Mouse (Mus musculus) central nervous system, embryonic 18 days (tissue): ENCODE data around the gene Txlna. TPM values are rescaled to one million over a fixed set of nuclear protein-coding genes. Genes with fewer than 3 reads are reported as not detected.

ENCODE experiments used
- polyA plus RNA-seq: library from polyadenylated mRNA; depleted of rRNA; stranded (reverse); fragments of >200 nt; gene quantifications from 2 replicates; pipeline ENCODE4 v1.2.3, GENCODE M21; 2012; rRNA removed

Gene Txlna
- polyA plus RNA-seq: 41.8 and 43.0 TPM in 2 replicates

DNA sequence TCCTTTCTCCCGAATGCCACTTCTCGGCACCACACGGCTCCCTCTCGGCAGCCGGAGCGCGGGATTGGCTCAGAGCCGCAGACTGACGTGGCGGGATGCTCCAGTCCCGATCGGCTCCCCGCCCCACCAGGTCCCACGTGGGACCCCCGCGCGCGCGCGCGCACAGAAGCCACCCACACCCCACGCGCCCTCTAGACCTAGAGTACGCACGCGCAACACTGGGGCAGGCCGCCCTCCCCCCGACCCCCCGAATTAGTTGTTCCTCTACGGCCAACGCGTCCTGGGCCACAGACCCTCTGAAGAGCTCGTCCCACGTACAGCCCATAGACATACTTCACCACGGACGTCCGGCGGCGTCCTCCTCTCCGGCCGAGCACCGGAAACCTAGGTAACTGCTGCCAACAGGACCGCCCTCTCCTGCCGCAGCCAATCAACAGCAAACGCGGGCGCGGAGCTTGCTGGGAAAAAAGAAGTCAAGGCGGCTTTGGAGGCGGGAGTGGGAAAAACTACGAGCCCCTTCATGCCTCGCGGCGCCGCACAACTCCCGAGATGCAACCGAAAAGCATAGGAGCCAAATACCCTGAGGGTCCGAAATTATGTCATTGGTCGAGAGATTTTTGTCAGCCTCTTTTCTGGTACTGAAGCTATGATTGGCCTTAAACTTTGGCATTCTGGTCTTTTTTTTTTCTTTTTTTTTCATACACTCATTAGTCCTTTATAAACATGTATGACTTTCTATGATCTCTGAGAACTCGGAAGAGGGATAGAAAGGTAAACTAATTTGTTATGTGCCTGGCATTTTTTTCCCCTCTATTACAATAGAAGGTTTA is at the start of gene Txlna:
Txlna (minus strand) TSS at position 428 of the 830 bp plus-strand sequence.

DNA sequence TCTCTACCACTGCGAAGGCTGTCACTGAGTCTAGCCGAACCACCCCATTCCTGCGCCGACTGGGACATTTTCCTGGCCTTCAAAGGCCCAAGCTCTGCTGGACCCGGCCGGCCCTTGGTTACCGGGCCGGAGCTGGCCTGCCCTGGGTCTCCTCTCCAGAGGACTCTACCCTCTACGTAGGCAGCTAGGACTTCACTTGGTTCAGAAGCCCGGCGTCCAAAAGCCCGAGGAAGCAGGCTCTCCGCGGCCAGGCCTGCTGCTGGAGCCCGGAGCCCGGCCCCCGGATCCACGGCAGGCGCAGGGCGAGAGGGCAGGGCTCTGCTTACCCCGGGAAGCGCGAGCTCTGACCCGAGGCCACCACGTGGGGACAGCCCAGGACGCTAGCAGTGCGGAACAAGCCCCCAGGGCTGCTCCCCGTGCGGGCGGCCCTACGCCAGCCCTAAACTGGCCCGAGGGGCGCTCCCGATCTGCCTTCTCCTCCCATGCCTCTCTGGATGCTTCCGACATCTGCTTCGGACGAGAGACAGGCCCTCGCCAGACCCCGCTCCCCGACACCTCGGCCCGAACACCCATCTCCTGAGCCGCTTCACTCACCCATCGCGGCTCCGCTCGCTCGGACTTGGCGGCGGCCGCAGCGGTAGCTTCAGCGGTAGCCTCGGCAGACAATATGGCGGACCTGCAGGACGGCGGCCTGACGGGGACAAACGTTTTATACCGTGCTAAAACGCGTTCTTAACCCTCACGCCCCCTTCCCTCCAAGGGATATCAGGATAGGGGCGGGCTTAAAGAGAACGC is 31.4 kb upstream of the Txlna start, which contains the start of gene Kpna6:
Kpna6 (minus strand) TSS at position 685 of the 795 bp plus-strand sequence.

DNA sequence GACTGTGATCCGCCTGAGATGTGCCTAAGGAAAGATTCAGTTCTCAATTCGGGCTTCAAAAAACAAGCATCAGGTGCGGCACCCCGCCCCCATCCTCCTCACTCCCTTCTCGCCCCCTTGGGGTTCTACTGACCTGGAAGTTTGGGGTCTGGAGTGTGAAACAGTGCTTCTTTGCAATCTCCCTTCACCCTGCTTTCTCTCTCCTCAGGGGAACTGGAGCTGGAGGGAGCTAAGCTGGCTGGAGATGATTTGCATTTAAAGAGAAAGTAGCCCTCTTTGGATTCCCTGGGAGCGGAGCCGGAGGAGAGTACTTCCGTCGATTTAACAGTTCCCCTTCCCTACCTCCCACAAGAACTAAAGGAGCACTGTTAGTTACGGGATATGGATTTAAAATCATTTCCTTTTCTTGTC is 17.2 kb downstream of the Txlna start, which contains the start of gene Ccdc28b:
Ccdc28b (minus strand) TSS at position 267 of the 411 bp plus-strand sequence.

GRCm38 (mm10) chr4:129618786-129619691 is 21.8 kb downstream of the Txlna start, which contains the start of gene Iqcc:
Iqcc (minus strand) TSS chr4:129619099.

DNA sequence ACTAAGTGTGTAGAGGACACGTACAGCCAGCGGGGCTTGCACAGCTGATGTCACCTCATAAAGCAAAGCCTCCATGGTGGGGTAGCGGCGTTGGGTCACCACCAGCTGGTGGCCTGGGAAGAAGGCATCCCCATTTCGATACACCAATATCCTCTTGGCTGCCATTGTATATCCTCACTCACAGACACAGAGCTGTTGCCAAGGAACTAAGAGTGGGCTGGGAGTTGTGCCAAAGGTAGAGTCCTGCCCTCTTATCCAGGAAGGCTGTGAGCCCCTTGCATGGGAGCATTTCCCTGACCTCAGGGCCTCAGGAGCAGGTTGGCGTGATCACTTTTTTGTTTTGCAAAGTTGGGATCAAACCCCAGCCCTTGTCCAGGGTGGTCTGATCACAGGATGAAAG is 26.8 kb downstream of the Txlna start, which contains the start of gene Dcdc2b:
Dcdc2b (minus strand) TSS at position 165 of the 400 bp plus-strand sequence.

GRCm38 (mm10) chr4:129600233-129601158 is 40.4 kb downstream of the Txlna start, which contains the start of the genes Eif3i and Tmem234:
Eif3i (minus strand) TSS chr4:129600648.
Tmem234 (plus strand) TSS chr4:129600668.

DNA sequence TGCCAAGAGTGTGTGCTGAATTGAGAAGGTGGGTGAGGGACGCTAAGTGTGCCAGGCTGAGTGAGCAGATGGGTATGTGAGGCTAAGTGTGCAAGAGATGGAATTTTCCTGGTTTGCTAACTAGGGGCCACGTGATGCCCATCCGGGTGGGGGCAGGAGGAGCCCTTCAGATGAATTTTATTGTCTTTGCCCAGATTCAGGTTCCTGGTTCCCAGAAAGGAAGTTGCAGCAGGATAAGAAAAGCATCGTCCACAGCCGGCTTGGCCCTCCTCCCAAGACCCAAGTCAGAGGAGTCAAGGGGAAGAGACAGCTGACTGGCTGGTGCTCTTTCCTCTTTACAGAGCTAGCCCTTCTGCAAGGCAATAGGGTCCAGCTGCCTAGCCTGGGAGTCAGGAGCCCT is 62.4 kb downstream of the Txlna start, which contains the start of gene Fam167b:
Fam167b (minus strand) TSS at position 84 of the 400 bp plus-strand sequence.

Other genes with a start within 250 kb of the Txlna start
- gene Zbtb8b, start 200.2 kb downstream of the Txlna start, polyA plus RNA-seq: 6.8 and 6.9 TPM in 2 replicates
- 16.2 and 21.8 TPM in 2 replicates for gene Bsdc1, start 179.5 kb downstream of the Txlna start, polyA plus RNA-seq
- gene Tssk3, start 150.0 kb downstream of the Txlna start, polyA plus RNA-seq: 0.41 and 0.62 TPM in 2 replicates
- gene Fam229a, start 149.9 kb downstream of the Txlna start, polyA plus RNA-seq: 0.74 and 0.80 TPM in 2 replicates
- 1,413 and 1,583 TPM in 2 replicates for gene Marcksl1, start 127.5 kb downstream of the Txlna start, polyA plus RNA-seq
- gene Hdac1, start 98.4 kb downstream of the Txlna start, polyA plus RNA-seq: 93.2 and 95.2 TPM in 2 replicates
- gene Lck, start 67.4 kb downstream of the Txlna start, polyA plus RNA-seq: 14.9 and 16.0 TPM in 2 replicates
- 0.43 and 0.70 TPM in 2 replicates for gene Fam167b, start 62.5 kb downstream of the Txlna start, polyA plus RNA-seq
- gene Eif3i, start 40.4 kb downstream of the Txlna start, polyA plus RNA-seq: 287 and 302 TPM in 2 replicates
- 150 and 156 TPM in 2 replicates for gene Tmem234, start 40.4 kb downstream of the Txlna start, polyA plus RNA-seq
- 4.7 and 5.5 TPM in 2 replicates for gene Dcdc2b, start 26.8 kb downstream of the Txlna start, polyA plus RNA-seq
- 32.2 and 33.4 TPM in 2 replicates for gene Iqcc, start 22.0 kb downstream of the Txlna start, polyA plus RNA-seq
- gene Ccdc28b, start 17.1 kb downstream of the Txlna start, polyA plus RNA-seq: 157 and 167 TPM in 2 replicates
- gene Kpna6, start 31.7 kb upstream of the Txlna start, polyA plus RNA-seq: 43.4 and 44.3 TPM in 2 replicates
- 42.1 and 47.1 TPM in 2 replicates for gene Tmem39b, start 55.8 kb upstream of the Txlna start, polyA plus RNA-seq
- 58.4 and 71.5 TPM in 2 replicates for gene Khdrbs1, start 101.2 kb upstream of the Txlna start, polyA plus RNA-seq
- 66.1 and 70.5 TPM in 2 replicates for gene Ptp4a2, start 170.2 kb upstream of the Txlna start, polyA plus RNA-seq